Mouse (Mus musculus) embryo, embryonic 9.5 days (tissue): Measurements from ENCODE around the gene D5Ertd579e.
"Not testable (repeated sequence)": the region's sequence is repeated elsewhere in the genome, so short reads cannot be mapped to it uniquely, and the experiment has no call there.

Source experiments
- DNase-seq: peaks from one replicate; pipeline ENCODE4 v3.0.0-alpha.2; 2017; ENCODE audit errors: extremely low spot score

Gene D5Ertd579e

DNA sequence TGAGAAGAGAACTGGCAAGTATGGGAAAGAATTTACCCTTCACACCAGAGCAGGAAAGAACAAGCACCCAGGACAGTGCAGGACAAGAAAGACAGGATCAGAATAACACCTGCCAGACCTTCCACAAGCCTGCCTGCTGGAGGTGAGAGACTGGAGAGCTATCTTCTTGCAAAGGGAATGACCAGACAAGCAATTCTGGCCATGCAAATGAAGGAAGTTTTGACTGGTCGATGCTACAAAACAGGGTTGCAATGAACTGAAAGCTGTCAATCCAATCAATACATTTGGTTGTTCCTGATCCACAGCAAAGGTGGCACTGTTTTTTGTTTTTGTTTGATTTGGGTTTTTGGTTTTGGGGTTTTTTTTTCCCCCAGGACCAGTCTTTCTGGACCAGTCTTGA lies 12.2 kb downstream of the D5Ertd579e start:
- no peak for DNase-seq

DNA sequence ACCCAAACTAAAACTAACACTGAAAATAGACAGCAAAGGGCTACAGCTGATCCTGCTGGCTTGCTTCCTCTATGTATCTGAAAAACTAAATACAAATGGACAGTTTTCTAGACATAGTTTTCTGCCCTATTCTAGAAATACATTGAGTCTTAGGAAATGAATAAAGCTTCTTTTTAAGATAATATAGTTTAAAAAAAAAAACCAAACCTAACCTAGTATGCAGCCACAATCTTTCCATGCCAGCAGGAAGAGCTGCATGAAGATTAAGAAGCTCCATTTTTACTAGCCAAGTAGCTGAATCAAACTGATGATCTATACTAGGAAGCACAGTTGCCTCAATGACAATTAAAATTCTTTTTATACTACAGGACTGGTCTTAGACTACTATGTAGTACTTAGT lies 14.6 kb downstream of the D5Ertd579e start:
- no peak for DNase-seq

DNA sequence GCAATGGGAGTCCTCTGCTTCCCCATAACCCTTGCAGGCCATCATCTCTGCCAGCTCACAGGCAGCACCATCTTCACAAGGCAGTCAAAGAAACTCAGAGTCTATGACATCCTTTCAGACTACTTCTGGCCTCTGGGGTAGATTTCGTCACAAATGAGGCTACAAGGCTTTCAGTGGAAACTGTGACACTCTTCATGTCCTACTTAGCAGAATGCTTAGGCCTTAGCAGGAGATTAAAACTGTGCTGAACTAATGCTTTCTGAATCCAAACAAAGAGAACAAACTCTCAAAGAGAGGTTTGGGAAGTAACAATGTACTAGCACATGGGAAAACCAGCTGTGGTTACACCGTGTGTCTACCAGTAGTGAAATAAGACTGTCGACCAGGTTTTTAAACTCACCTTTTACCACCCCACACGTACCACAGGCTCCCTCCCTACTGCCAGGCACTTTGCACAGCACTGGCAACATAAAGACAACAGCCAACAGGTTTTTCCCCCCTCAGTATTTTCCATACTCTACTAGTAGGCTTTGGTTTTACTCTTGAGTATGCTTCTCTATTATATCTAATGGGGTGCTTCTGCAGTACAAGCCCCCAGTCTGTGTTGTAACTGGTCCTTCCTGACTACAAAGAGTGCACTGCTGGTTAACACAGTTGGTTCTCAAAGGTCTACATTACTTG lies 15.8 kb downstream of the D5Ertd579e start:
- DNase-seq = no peak

DNA sequence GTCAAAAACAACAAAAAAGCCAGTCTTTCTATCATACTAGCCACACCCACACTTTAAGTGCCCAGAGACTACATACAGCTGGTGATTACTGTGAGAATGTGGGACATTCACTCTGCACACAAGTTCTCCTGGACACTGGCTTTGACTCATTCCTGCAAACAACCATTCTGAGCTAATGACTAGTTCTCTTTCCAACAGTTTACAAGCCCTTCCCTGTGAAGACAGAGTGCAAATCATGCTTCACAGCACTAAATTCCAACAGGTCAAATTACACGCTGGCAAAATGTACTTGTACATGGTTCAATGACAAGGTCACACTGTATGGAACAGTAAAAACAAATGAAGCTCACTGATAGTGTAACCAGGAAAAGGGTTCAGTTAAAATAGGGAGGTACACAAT lies 17.0 kb downstream of the D5Ertd579e start:
- no peak for DNase-seq

DNA sequence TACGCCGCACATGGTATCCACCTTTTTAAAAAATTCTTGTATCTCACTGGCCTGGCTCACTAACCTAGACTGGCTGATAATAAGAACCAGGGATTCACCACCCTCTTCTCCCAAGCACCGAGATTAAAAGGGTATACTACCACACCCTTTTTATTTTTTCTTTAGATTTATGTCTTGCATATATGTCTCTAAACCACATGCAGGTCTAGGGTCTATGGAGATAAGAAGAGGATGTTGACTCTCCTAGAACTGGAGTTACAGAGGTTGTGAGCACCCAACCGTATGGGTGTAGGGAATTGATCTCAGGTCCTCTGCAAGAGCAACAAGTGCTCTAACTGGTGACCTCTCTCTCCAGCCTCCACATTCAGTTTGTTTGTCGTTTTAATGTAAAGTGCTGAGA lies 17.9 kb downstream of the D5Ertd579e start:
- no peak for DNase-seq

DNA sequence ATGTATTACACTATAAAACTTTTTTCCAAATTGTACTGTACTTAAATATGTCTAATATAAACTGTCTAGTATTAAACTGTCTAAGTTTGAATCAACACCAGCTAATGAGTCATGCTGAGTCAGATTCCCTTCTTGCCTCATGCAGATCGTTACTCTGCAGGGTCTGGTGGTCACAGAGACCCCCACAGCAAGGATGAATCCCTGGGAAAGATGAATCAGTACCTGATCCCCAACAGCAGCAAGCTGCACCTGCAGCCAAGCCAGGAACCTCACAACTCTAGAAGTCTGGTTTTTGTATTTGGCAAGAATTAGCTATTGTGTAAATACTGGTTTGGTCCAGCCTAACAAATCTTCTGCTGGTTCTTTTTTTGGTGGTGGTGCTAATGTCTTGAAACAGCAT lies 20.4 kb downstream of the D5Ertd579e start:
- no peak for DNase-seq

DNA sequence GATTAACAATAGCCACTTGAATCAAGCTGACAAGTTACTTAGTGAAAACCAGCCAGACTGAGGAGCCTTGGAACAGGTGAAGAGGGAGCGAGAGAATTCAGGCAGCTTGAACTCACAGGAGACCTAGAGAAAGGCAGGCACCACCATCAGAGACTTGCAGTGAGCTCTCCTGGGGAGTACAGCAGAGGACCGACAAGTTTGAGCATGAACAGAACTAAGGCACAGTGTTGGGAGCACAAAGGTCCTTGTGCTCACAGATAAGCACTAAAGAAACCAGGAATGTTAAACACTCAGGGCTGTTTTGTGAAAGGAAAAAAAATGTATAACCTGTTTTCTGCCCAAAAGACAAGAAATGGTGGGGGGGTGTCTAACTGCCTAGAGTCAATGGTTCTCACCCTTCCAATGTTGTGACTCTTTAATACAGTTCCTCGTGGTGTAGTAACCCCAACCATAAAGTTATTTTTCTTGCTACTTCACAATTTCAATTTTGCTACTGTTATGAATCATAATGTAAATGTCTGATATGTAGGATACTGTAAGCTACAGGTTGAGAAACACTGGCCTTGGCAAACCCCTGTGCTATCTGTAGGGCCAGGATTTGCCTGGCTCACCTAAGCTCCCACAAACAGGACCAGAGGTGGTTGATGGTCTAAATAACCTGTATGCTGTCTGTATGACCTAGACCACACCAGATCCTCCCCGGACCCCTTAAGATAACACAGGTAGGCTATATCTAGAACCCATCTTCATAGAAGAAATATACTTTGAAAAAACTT lies 21.0 kb downstream of the D5Ertd579e start:
- DNase-seq = no peak

DNA sequence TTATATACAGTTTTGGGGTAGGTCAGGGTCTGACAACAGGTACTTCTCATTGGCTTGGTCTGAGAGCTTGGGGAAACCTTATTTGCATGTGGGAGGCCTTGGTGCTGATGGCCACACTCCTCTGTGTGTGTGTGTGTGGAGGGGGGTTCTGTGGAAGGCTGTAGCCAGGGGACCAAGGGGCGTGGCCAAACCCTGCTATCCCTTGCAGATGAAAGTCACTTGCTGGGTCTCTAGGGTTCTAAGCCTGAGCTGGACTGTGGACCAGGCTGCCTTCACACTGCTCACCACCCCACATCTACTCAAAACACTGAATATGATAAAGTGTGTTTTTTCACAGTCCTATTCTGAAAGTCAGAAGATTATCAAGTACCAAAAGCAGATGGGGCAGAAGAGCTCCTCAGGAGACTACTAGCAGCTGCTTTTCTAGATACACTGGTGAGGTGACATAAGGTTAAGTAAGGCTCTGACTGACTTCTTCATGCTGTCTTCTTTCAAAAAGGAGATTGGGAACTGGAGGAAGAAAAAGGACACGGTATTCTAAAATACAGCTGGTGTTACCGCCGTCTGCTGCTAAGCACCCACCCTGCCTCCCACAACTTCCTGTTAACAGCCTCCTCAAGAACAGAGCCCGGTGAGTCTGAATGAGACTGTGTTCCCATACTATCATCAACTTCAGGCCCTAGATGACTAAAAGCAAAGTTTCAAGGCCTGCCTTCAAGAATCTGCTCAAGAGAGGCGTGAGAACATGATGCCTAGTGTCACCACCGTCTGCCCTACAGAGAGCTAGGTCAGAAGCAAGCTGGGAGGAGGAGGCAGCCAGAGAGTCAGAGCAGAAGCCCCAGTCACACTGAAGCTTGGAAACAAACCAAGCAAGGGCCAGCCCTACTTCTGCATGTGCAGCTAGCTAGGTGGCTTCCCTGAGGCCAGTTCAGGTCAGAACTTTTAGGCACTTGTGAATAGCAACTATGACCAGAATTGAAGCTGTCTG lies 26.5 kb downstream of the D5Ertd579e start:
- DNase-seq = no peak

DNA sequence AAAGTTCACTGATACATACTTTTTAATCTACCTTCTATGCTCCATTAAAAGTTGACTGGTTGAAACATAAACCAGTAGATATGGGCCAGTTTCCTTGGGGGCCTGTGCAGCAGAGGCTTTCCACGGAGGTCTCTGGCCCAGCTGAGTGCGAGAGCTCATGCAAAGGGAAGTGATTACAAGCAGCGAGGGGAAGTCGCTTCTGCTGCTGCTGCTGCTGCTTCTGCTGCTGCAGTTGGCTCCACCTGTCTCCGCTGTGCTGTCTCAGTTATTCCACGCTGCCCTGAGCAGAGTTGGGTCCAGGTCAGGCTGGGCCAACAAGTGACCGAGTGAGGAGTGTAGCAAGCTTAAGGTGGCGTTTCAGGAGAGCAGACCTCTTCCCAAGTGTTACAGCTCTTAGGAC lies 27.3 kb downstream of the D5Ertd579e start:
- no peak for DNase-seq

DNA sequence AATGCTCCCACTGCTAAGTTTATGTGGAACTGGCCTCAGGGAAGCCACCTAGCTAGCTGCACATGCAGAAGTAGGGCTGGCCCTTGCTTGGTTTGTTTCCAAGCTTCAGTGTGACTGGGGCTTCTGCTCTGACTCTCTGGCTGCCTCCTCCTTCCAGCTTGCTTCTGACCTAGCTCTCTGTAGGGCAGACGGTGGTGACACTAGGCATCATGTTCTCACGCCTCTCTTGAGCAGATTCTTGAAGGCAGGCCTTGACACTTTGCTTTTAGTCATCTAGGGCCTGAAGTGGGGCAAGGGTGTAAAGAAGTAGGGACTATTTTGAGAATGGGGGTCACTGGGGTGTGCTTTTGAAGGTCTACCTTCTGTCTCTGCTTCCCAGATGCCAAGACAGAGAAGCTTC lies 27.8 kb downstream of the D5Ertd579e start:
- DNase-seq = not testable (repeated sequence)

DNA sequence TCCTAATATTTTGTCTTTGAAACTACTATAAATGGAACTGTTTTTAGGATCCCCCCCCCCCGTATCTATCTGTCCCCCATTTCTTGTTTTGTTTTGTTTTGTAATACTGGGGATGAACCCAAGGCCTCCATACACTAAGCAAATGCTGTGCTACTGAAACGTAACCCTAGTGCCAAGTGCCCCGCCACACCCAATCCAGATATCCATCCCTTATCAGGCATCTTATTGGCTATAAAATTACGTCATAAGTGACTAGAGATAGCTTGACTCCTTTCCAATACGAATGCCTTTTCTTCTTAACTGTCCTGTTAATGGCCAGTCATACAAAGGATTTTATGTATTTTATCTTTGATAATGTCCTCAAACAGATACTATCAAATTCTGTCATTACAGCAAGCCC lies 28.7 kb downstream of the D5Ertd579e start:
- no peak for DNase-seq

DNA sequence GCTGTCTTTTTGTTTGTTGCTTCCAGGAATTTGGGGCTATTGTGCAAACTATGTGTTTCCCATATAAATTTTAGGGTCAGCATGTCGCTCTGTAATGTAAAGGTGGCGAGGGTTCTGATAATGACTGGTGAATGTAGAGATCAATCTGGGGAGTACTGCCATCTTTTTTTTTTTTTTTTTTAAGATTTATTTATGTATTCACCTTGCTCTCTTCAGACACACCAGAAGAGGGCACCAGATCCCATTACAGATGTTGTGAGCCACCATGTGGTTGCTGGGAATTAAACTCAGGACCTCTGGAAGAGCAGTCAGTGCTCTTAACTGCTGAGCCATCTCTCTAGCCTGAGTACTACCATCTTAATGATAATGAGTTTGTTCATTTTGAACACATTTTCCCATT lies 29.1 kb downstream of the D5Ertd579e start:
- DNase-seq = not testable (repeated sequence)

DNA sequence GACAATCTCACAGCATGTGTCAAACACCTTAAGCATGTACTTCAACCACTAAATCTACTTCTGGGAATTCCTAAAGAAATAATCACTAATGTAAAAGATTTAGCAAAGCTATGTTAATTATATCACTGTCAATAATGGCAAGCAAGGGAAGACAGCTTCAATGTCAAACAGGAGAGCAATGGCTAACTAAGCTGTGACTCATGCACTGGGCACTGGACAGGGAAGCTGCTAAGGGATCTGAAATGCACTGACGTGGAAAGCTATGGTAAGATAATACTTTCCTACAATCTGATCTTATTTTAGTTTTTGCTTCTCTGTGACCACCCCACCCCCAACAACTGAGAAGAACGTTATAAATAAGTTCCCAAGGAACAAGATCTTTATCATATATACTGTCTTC lies 32.5 kb downstream of the D5Ertd579e start:
- no peak for DNase-seq

DNA sequence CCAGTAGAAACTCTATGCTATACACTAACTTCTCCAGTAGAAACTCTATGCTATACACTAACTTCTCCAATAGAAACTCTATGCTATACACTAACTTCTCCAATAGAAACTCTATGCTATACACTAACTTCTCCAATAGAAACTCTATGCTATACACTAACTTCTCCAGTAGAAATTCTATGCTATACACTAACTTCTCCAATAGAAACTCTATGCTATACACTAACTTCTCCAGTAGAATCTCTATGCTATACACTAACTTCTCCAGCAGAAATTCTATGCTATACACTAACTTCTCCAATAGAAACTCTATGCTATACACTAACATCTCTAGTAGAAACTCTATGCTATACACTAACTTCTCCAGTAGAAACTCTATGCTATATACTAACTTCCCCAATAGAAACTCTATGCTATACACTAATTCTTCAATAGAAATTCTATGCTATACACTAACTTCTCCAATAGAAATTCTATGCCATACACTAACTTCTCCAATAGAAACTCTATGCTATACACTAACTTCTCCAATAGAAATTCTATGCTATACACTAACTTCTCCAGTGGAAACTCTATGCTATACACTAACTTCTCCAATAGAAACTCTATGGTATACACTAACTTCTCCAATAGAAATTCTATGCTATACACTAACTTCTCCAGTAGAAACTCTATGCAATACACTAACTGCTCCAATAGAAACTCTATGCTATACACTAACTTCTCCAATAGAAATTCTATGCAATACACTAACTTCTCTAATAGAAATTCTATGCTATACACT lies 34.7 kb downstream of the D5Ertd579e start:
- not testable (repeated sequence) for DNase-seq

DNA sequence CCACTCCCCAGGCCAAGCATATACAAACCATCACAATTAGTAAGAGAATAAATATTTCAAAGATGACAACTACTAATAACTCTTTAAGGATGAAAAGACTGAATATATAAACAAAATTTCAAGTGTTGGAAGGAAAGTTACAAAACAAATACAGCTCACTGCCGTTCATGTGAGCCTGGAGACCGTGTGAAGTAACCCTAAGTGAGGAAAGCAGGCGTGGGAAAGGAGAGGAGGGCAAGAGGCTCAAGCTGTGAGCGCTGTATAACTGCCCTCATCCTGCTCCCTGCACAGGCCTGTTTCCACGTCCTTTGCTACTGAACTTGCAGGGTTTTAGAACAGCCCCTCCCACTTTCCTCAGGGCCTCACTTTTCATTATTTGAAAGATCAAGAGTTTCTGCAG lies 70.2 kb downstream of the D5Ertd579e start:
- no peak for DNase-seq

DNA sequence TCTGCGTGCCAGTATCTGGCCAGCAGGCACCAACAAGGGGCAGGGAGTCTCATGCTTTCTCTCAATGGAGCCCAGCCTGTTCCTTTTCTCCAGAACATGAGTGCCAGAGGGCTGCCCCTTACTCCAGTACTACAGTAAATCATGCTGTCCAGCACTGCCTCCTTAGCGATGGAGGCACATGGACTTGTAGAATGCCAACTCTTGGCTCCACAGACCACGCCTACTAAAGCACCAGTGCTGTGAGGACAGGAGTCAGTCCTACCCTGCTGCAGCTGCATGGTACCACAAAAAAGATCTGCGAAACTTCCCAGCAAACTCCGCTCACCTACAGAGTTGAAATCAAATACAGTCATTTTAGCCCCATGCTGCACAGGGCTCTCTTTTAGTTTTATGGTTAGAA lies 72.2 kb downstream of the D5Ertd579e start:
- DNase-seq = no peak

DNA sequence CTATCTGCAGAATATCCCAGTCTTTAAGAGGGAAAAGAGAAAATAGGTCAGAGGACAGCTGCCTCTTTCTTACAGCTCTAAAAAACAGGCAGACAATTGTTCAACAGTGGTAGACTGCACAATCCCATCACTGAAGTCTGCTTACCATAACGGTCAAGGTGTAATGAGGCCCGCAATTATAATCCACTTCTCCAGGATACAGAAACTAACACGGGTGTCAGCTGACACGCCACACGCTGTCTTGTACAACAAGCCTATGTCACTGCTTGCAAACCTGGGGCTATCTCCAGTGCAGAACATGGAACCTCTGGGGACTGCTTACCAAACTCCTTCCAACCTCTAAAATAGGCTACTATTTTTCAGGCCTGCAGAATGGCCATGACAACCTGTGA lies 74.8 kb downstream of the D5Ertd579e start:
- no peak for DNase-seq

DNA sequence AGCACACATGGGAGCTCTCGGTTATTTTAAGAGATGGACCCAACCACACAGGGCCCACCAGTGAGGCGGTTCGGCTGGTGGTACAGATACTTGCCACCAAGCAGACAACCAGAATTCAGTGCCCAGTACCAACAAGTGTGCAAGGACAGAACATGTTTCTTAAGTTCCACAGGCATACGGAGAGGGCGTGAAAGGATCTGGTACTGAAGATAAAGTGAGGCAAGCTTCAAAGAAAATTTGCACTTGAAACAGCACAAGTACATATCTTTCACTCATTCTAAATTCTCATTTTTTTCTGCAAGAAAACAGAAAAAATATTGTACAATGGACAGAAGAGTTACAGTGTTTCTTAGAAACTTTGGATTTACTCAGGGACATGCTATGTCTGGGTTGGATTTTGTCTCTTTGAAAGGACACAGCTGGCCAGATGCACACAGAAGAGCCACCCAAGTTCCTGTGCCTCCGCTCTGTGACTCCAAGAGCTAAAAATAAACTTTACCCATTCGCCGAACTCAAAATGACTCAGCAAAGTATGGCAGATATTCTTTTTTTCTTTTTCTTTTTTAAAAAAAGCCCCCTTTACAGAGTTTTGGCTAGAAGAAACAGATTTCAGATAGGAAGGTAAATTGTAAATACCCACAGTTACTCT lies 75.3 kb downstream of the D5Ertd579e start:
- DNase-seq = no peak

DNA sequence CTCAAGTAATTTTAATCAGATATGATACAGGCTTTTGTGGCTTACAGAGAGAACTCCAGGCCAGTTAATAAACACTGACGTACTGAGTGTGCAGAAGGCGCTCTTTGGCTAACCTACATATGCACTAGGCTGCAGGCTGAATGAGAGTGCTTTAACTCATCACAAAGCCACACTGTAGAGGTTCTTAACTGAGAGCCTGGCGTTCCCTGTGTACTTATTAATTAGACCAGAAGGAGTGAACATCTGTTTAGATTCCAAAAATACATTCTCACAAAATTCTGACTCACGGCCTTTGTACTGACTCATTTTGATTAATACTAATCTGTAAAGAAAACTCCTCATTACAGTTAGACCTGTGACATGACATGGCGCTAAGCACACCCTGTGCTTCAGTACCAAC lies 76.9 kb downstream of the D5Ertd579e start:
- no peak for DNase-seq

DNA sequence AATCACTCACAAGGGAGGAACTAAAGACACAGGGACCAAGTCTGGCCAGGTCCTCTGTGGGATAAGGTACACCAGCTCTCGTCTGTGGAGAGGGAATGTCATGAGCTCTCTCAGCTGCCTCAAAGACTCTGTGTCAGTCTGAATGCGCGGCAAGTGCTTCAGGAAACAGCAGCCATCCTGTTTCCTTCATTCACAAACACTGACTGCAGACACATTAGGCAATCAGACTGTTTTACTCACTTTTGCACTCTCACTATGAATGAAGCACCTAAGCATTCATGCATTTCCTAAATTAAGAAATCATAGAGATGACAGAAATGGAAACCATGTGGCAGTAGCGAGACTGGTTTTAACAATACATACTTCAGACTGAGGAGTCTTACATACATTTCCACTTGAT lies 77.5 kb downstream of the D5Ertd579e start:
- DNase-seq = no peak

DNA sequence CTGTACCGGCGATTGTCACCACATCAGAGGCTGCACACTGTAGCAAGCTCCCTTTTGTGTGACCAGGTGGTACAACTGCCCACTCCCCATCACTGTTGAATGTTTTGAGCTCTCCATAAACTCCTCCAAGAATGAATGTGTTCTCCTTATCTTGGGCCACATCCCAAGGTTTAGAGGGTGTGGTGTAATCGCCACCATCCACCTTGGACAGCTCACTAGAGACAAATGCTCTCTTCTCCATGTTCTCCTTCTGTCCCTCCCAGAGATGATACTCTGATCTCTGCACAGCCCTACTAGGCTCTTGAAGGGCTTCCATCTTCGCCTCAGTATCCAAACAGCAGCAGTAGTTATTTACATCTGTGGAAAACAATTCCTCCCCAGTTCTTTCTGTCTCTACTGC lies 81.7 kb downstream of the D5Ertd579e start:
- DNase-seq = no peak
